Mouse (Mus musculus): ENCODE results near the gene Prkca. TPM values are rescaled to one million over a fixed set of nuclear protein-coding genes. Genes with fewer than 3 reads are reported as not detected.

The Prkca gene
- polyA plus RNA-seq, 2 experiments from 2014 or later, result 11.7 to 15.3 TPM

GRCm38 (mm10) chr11:108229176-108229946 is 114.4 kb downstream of the Prkca start:
- ATAC-seq, result no peak

GRCm38 (mm10) chr11:108228497-108228896 is 115.2 kb downstream of the Prkca start:
- no peak for ATAC-seq

GRCm38 (mm10) chr11:108226248-108226647 is 117.5 kb downstream of the Prkca start:
- ATAC-seq, result no peak

- no peak for ATAC-seq
These were observed 119.3 kb downstream of the Prkca start for GRCm38 (mm10) chr11:108224233-108224973.

DNA sequence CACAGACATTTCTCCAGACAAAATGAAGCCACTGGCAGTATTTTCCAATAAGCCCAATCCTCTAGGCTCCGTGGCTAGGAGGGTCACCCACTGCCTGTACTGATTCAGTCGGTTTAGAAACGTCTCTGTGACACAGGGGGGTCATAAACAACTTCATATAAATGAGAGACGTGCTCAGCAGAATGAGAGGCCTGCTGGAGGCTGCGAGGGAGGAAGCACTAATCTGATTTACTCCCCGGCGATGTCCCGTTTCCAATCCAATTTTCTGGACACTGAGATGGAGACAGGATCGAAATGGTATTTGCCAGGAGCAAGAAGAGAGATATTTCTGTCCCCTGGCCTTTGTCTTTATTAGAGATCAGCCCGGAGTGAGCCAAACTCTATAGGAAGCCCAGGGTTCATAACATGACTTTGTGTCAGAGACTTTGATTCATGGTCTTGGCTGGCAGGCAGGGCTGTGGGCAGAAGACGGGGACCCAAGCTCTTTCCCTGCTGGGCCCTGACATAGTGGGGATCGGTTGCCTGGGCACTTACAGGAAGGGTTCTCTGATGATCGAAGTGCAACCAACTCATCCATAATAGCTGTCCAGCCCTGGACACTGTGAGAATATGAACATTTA is 120.0 kb downstream of the Prkca start:
- ATAC-seq, result no peak

DNA sequence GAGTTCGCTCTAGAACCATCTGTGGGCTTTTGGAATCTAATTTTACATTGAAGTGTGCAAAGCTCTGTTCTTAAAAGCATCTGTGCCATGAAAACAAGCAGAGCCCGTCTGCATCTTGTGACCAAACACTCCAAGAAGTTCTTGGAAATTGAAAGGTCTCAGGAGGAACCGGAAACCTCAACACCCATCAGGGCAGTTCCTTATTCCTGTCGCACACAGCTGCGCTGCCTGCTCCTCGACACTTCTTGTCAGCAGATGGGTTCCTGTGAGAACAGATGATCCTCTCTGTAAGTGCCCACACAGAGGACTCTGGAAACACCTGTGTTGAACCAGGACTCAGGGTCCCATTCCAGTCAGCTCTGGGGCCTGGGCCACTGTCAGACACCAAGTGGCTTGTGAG is 120.6 kb downstream of the Prkca start:
- peak; percentile 59 for ATAC-seq

DNA sequence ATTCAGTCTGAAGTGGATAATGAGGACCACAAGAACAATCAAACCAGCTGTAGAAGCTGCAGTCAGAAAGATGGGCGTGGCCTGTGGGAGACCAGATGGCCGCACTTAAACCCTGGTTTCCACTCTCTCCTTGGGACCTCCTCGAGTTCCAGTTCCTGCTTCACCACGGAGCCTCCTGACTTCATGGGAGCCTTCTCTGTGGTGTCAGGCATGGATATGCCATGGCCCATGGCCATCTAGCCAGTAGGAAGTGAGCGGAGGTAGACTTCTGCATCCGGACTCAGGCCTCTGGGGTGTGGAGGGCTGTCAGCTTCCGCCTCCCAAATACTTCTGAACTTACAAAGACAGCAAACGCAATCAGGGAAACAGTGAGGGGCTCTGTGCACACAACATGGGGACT is 121.1 kb downstream of the Prkca start:
- peak; percentile 58 for ATAC-seq

- no peak for ATAC-seq
These were observed 121.7 kb downstream of the Prkca start for GRCm38 (mm10) chr11:108222026-108222425.

- no peak for ATAC-seq
These were observed 122.4 kb downstream of the Prkca start for GRCm38 (mm10) chr11:108221124-108221835.

GRCm38 (mm10) chr11:108220605-108221004 is 123.1 kb downstream of the Prkca start:
- ATAC-seq, result no peak

DNA sequence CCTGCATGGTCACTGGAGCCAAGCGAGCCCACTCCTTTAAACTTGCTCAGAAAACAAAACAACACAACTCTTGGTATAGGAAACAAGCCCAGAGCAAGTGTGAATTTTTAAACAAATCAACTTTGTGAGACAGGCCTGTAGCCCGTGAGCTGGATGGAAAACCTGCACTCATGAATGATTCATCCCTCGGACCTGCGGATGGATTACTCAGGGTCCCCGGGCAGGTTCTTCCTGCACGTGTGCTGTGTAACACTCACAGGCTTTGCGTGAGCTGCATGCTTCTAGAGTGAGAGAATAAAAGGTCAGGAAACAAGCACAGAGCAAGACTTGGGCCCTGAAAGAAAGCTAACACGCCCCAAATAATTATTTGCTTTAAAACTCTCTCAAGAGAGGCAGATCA is 126.7 kb downstream of the Prkca start:
- ATAC-seq, result no peak

- peak; percentile 91 for ATAC-seq
These were observed 127.7 kb downstream of the Prkca start for GRCm38 (mm10) chr11:108216064-108216463.

DNA sequence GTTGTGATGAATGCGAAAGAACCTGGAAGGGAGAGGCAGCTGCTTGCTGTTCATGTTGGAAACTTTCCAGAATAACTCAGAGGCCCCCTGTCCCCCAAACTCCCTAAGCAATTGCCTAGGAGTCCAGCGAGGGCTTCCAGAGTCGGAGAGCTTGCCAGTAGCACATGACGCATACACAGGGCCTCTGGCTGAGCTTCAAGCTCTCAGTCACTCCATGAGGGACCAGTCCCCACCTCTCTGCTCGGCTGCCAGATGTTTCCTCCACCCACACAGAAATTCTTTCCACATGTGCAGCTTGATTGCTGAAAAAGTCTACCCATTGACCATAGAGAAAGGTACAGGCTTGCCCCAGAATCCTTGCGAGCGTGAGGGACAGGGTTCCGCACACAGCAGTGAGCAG is 128.3 kb downstream of the Prkca start:
- peak; percentile 30 for ATAC-seq

DNA sequence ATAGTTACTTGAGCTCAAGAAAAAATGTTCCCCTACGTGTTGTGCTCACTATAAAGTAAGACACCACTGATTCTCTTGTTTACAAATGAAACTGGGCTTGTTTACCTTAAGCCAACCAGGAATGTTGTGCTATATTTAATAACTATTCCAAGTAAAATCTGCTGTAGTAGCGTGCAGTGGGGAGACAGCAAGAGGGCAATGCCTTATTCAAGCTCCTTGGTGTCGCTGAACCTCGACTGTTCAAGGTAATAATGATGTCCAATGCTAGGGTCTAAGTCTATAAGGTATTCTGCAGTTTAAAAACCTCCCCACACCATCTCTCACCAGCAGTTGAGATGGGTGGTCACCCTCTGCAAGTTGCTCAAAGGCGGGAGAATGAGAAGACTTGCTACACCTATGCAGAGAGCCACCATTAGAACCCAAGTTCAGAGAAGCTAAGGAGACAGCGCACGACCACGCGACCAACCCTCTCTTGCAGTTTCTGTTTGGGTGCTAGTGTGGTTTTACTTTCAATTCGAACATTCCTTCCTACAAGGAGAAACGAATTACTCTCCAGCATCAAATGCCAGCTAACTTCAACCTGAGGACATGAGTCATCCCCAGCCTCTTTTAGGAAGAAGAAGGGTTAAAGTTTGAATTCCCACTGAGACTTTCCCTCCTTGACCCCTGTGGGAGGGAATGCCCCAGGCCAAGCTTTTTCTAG is 129.1 kb downstream of the Prkca start:
- peak; percentile 46 for ATAC-seq

- no peak for ATAC-seq
These were observed 129.9 kb downstream of the Prkca start for GRCm38 (mm10) chr11:108213783-108214182.

DNA sequence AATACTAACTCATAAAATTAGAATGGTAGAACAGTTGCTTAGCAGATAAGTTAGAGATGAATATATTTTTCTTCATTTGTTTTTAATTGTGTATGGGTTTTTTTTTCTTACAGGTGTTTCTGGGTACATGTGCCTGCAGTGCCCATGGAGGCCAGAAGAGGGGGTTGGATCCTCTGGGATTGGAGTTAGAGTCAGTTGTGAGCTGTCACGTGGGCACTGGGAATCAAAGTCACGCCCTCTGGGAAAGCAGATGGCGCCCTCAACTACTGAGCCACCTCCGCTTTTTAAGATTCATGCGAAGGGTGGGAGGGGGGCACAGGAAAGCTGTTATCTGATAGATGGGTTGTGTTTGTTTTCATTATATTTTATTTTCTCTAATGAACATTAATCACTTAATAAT is 131.1 kb downstream of the Prkca start:
- no peak for ATAC-seq

GRCm38 (mm10) chr11:108212030-108212429 is 131.7 kb downstream of the Prkca start:
- no peak for ATAC-seq

DNA sequence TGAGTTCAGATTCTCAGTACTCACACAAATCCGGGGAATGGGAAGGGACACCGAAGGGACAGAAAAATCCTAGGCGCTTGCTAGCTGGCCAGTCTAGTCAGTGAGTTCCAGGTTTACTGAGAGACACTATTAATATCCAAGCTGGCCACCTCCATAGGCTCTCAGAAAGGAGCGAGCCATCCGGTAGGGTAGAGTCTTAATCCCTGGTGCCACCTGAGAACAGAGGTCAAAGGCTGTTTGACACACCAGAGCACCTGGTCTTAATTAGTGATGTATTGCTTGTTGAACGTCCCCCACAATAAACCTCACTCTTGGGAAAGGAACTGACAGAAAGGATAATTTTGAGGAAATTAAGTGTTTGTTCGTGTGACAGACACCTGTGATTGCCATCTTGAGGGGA is 133.0 kb downstream of the Prkca start:
- ATAC-seq, result no peak

GRCm38 (mm10) chr11:108206602-108207001 is 137.1 kb downstream of the Prkca start:
- peak; percentile 52 for ATAC-seq

GRCm38 (mm10) chr11:108204895-108205248 is 138.9 kb downstream of the Prkca start:
- ATAC-seq, result no peak

GRCm38 (mm10) chr11:108204202-108204894 is 139.4 kb downstream of the Prkca start:
- ATAC-seq, result peak; percentile 22

DNA sequence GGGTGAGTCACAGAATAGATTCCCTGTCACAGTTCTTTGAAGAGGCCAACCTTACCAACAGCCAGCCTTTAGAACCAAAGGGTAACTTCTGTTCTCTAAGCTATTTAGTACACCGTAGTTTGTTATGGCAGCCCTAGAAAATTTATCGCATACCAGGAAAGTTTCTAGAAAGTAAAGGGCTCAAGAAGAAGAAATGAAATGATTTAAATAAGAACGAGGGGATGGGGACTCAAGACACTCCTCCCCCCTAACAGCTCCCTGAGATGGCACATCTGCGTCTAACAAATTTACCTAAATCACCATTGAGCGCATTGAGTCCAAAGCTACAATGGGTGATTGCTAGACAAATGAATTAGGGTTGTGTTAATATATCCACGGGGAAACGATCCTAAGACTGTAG is 140.9 kb downstream of the Prkca start:
- no peak for ATAC-seq

Data from activated CD4-positive, CD25-positive, alpha-beta regulatory T cell, adult 4 months (primary cell).